Mouse (Mus musculus) bone marrow macrophage, adult 2 months (primary cell): ENCODE results near the gene Kcna4. TPM values are rescaled to one million over a fixed set of nuclear protein-coding genes. Genes with fewer than 3 reads are reported as not detected.

ENCODE experiments used
- H3K27ac ChIP-seq: 2 replicates; pipeline ENCODE4 v1.5.1; 2012; ENCODE audit warnings: low read depth, low read length; ENCODE audit not compliant: insufficient read depth
- H3K4me1 ChIP-seq: 2 replicates; pipeline ENCODE4 v1.6.1; 2012; ENCODE audit warnings: low read length; ENCODE audit not compliant: control insufficient read depth, insufficient read depth
- H3K4me3 ChIP-seq: 2 replicates; pipeline ENCODE4 v1.5.1; 2012; ENCODE audit warnings: mild to moderate bottlenecking, low read length, moderate library complexity; ENCODE audit not compliant: insufficient read depth
- CTCF ChIP-seq: IDR thresholded peaks from 2 replicates; pipeline ENCODE4 v1.5.1; 2012; ENCODE audit warnings: low read depth, mild to moderate bottlenecking, low read length, moderate library complexity
- POLR2A ChIP-seq: IDR thresholded peaks from 2 replicates; pipeline ENCODE4 v1.6.1; 2012; ENCODE audit warnings: mild to moderate bottlenecking, low read depth, low read length, borderline replicate concordance
- polyA plus RNA-seq: library from polyadenylated mRNA; stranded (reverse); fragments of >200 nt; gene quantifications from 2 replicates; pipeline ENCODE4 v1.2.4, GENCODE M21; 2012; ENCODE audit not compliant: missing spikeins, insufficient read depth, insufficient read length

Gene Kcna4
- polyA plus RNA-seq, 1 experiment: not detected

- no peak overlapping the region for H3K27ac ChIP-seq
- no peaks in the 10 kb centered on the region for H3K4me1 ChIP-seq
- TF ChIP-seq CTCF: no peak
- H3K4me3 ChIP-seq: no peak overlapping the region
Measured at GRCm38 (mm10) chr2:107321596-107322226, 31.3 kb downstream of the Kcna4 start.

GRCm38 (mm10) chr2:107324090-107324489 lies 33.7 kb downstream of the Kcna4 start:
- H3K27ac ChIP-seq: no peak overlapping the region
- H3K4me3 ChIP-seq: no peak overlapping the region
- no peaks in the 10 kb centered on the region for H3K4me1 ChIP-seq
- TF ChIP-seq CTCF (no peak), POLR2A (no peak)

- Histone ChIP-seq H3K4me3 (no peak overlapping the region), H3K4me1 (no peaks in the 10 kb centered on the region), H3K27ac (no peak overlapping the region)
- TF ChIP-seq CTCF (no peak), POLR2A (no peak)
Measured at GRCm38 (mm10) chr2:107327276-107327675, 36.8 kb downstream of the Kcna4 start.

GRCm38 (mm10) chr2:107341291-107341690 lies 50.9 kb downstream of the Kcna4 start:
- TF ChIP-seq POLR2A (no peak), CTCF (no peak)
- Histone ChIP-seq H3K4me1 (no peaks in the 10 kb centered on the region), H3K4me3 (no peak overlapping the region), H3K27ac (no peak overlapping the region)

- no peaks in the 10 kb centered on the region for H3K4me1 ChIP-seq
- no peak overlapping the region for H3K4me3 ChIP-seq
- TF ChIP-seq POLR2A (no peak), CTCF (no peak)
- no peak overlapping the region for H3K27ac ChIP-seq
Measured at GRCm38 (mm10) chr2:107344807-107345206, 54.4 kb downstream of the Kcna4 start.

- H3K4me1 ChIP-seq: no peaks in the 10 kb centered on the region
- H3K27ac ChIP-seq: no peak overlapping the region
- H3K4me3 ChIP-seq: no peak overlapping the region
- TF ChIP-seq CTCF (no peak), POLR2A (no peak)
Measured at GRCm38 (mm10) chr2:107345299-107345698, 54.9 kb downstream of the Kcna4 start.

Other genes with a start within 250 kb of the Kcna4 start
- gene Fshb, start 231.0 kb upstream of the Kcna4 start, polyA plus RNA-seq: not detected in 2 replicates